Mouse (Mus musculus): ENCODE measurements around the gene Ncoa1. TPM values are rescaled to one million over a fixed set of nuclear protein-coding genes. Genes with fewer than 3 reads are reported as not detected.

Gene Ncoa1
- polyA plus RNA-seq, 1 experiment from 2014 or later = 9.1 TPM

DNA sequence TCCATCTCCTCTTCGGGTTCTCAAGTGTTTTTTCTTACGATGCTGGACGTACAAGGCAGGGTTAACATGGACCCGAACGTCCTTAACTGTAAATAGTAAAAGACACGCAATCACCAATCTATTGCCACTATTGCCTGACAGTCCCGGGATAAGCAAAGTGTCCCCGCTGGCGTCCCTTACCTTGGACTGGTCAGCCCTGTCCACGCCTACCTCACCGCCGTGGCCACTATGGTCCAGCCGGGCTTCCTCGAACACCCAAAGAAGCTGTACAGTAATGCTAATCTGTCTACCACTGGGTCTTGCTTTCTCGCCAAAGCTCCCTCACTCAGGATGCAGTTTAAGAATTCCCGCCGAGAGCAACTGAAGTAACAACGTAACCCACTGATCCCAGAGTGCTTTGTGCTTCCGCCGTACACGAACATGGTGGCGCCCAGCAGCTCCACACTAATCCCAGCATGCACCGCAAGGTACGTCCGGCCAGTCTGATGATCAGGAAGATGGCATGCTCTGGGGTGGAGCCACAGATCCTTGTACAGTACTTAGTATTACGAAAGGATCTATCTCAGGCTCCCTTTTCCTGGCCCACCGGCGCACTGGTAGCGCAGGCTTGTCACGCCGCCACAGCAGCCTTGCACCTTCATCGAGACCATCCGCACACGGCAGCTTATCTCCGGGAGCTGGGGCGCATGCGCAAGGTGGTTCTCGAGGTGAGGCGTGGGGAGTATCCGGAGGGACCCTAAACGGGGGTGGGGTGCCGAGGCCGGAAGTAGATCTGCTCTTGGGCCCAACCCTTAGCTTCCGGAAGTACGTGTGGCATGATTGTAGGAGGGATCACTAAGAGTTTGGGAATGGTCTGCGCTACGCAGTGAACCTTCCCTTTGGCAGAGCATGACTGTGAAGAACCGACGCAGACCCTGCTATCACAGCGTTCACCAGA is 243.1 kb downstream of the Ncoa1 start, which contains the start of the genes Ptrhd1 and Cenpo:
TSS of gene Ptrhd1 (plus strand) at position 456 of the 937 bp plus-strand sequence.
TSS of gene Cenpo (minus strand) at position 723 of the 937 bp plus-strand sequence.
- Histone ChIP-seq H3K4me2 (peak within 1 kb of the TSS; percentile 69), H3K4me3 (peak within 1 kb of the TSS; percentile 81), H3K27ac (peak within 1 kb of the TSS; percentile 97), H3K4me1 (peaks cover 17% of the 10 kb centered on the region), H3K9me3 (no peaks in the 10 kb centered on the region), H3K27me3 (no peaks in the 10 kb centered on the region), H3K36me3 (peaks cover 21% of the 10 kb centered on the region; the same call in 1 of the 2 replicates), H3K9ac (peak within 1 kb of the TSS; percentile 74)
- under 1% methylated on average over 50 of the region's 50 CpGs for WGBS
- peak; percentile 98 for ATAC-seq (ENCODE audit: borderline replicate concordance, extremely low read depth, low FRiP score, low TSS enrichment)

DNA sequence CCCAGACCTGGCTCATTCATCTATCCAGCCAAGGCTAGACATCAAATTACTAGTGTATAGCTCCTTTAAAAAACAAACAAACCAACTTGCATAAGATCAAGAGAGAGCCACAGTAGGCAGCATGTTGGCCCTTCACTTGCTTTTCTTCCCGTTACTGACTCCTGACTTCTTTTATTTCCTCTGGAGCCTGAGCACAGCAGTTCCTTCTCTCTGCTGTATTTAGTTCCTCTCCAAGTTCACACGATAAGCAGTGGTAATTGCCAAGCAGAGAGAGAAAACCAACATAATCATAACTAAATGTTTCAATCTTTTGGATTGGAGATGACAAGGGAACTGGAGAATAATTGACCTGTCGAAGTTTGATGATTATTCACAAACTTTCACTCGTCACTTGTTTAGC is 244.2 kb downstream of the Ncoa1 start:
- ATAC-seq (ENCODE audit: borderline replicate concordance, extremely low read depth, low FRiP score, low TSS enrichment) = no peak
- Histone ChIP-seq H3K27me3 (no peaks in the 10 kb centered on the region), H3K27ac (no peak overlapping the region), H3K4me2 (peak overlapping the region; percentile 69), H3K4me3 (peak overlapping the region; percentile 81), H3K36me3 (peaks cover 21% of the 10 kb centered on the region; the same call in 1 of the 2 replicates), H3K9me3 (no peaks in the 10 kb centered on the region), H3K4me1 (peaks cover 17% of the 10 kb centered on the region), H3K9ac (peak overlapping the region; percentile 37)
- 25% methylated on average over 4 of the region's 4 CpGs for WGBS

DNA sequence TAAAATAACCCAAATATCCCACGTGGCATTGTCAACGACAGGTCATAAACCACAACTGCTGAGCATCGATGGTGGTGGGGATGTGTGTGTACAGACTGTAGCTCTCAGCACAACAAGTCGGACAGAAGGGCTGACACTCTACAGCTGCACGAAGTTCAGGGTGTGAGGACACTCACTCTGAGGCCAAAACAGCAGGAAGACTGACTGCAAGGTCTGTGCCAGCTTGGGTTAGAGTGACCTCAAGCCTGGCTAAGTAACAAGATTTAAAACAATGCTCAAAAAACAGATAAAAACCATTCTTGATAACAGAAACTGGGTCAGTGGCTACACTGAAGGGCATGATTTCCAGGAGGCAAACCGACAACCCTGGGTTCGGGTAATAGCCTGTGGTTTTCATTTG is 246.8 kb downstream of the Ncoa1 start:
- Histone ChIP-seq H3K9ac (no peak overlapping the region), H3K4me1 (peaks cover 17% of the 10 kb centered on the region), H3K4me2 (no peak overlapping the region), H3K4me3 (no peak overlapping the region), H3K9me3 (no peaks in the 10 kb centered on the region), H3K27me3 (no peaks in the 10 kb centered on the region), H3K27ac (no peak overlapping the region), H3K36me3 (peaks cover 38% of the 10 kb centered on the region)
- no peak for ATAC-seq (ENCODE audit: borderline replicate concordance, extremely low read depth, low FRiP score, low TSS enrichment)
- 88% methylated on average over 7 of the region's 7 CpGs for WGBS

DNA sequence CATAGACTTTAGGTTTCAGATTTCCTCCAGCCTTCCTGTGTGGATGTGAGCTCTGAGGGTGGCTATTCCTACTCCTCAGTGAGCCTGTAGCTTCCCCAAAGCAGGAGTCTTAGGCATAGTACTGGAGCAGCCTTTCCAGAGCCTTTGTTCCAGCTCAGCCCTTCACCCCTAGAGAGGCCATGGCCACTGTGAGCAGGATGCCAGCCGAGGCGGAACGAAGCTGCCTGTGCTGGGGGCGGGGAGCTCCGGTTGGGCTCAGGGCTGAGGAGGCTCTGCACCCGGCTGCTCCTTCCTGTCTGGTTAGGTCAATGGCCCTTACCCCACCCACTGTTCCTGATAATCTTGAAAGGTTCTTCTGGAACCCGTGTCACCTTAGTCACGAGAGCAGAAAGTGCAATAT is 264.1 kb downstream of the Ncoa1 start:
- H3K27ac ChIP-seq = no peak overlapping the region
- no peak overlapping the region for H3K9ac ChIP-seq
- no peaks in the 10 kb centered on the region for H3K27me3 ChIP-seq
- H3K9me3 ChIP-seq = no peaks in the 10 kb centered on the region
- no peak overlapping the region for H3K4me2 ChIP-seq
- H3K36me3 ChIP-seq = peaks cover 75% of the 10 kb centered on the region
- no peak for ATAC-seq (ENCODE audit: borderline replicate concordance, extremely low read depth, low FRiP score, low TSS enrichment)
- 61% methylated on average over 8 of the region's 8 CpGs for WGBS
- H3K4me1 ChIP-seq = no peaks in the 10 kb centered on the region
- no peak overlapping the region for H3K4me3 ChIP-seq

DNA sequence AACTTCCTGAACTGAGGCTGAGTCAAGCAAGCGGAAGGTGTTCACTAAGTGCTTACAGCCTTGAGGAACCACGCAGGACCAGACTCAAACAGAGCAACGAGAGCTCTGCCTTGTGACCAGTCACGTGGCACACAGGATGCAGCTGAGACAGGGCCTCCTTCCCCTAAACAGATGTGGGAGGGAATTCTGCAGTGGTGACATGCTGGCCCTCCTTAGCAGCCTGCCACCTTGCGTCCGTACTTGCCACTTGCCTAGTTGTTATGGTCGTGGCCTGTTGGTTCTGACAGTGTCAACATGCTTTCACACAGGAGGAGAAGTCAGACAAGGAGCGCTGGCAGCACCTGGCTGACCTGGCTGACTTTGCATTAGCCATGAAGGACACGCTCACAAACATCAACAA is 265.8 kb downstream of the Ncoa1 start:
- Histone ChIP-seq H3K4me2 (no peak overlapping the region), H3K27me3 (no peaks in the 10 kb centered on the region), H3K4me3 (no peak overlapping the region), H3K36me3 (peaks cover 70% of the 10 kb centered on the region), H3K4me1 (no peaks in the 10 kb centered on the region), H3K27ac (no peak overlapping the region), H3K9ac (no peak overlapping the region), H3K9me3 (no peaks in the 10 kb centered on the region)
- 79% methylated on average over 9 of the region's 9 CpGs for WGBS
- ATAC-seq (ENCODE audit: borderline replicate concordance, extremely low read depth, low FRiP score, low TSS enrichment) = no peak

DNA sequence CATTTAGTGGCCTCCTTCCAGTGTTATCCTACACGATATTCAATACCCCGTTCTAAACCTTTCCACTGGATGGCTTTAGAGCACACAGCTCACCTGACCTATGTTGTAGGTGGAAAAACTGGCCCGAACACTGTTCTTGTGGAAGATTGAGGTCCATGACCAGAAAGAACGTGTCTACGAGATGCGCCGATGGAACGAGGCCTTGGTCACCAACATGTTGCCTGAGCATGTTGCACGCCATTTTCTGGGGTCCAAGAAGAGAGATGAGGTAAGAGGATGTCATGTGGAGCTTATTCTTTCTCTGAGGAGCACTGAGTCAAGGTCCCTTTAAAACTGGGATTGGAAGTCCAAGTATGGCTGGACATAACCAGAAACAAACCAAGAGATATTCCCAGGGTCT is 267.8 kb downstream of the Ncoa1 start:
- H3K4me1 ChIP-seq = no peaks in the 10 kb centered on the region
- H3K9ac ChIP-seq = no peak overlapping the region
- no peaks in the 10 kb centered on the region for H3K27me3 ChIP-seq
- no peak overlapping the region for H3K27ac ChIP-seq
- WGBS = 94% methylated on average over 9 of the region's 9 CpGs
- ATAC-seq (ENCODE audit: borderline replicate concordance, extremely low read depth, low FRiP score, low TSS enrichment) = no peak
- H3K4me3 ChIP-seq = no peak overlapping the region
- H3K4me2 ChIP-seq = no peak overlapping the region
- H3K9me3 ChIP-seq = no peaks in the 10 kb centered on the region
- H3K36me3 ChIP-seq = peaks cover 57% of the 10 kb centered on the region

DNA sequence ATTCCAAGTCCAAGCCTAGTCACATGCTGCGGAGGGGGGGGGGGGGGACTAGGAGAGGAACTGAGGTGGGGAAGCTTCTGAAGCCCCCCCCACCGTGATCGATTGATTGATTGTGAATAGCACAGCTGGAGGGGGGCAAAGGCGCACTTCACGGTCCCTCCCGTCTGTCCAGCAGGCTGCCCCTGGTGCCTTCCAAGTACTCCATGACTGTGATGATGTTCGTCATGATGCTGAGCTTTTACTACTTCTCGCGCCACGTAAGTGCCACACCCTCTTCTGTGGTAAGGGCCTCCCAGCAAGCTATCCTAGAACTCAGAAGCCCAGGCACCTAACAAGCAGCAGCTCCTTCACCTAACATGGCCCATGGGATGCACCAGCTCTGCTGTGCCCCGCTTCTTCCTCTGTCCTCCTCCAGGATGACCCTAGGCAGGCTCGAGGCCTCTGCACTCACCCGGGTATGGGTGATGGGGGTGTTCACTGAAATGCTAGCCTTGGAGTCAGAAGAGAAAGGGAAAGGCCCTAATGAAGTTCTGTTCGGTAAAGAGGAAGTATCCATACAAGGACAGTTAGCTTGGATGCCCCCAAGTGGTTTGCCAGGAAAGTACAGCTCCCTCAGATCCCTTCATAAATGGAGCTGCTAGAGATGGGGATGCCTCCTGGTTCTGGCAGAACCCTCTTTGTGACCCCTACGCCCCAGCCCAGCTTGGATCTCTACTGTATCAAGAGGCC is 268.4 kb downstream of the Ncoa1 start:
- Histone ChIP-seq H3K4me2 (no peak overlapping the region), H3K4me1 (no peaks in the 10 kb centered on the region), H3K27me3 (no peaks in the 10 kb centered on the region), H3K27ac (no peak overlapping the region), H3K36me3 (peaks cover 50% of the 10 kb centered on the region), H3K4me3 (no peak overlapping the region), H3K9me3 (no peaks in the 10 kb centered on the region), H3K9ac (no peak overlapping the region)
- WGBS = 79% methylated on average over 15 of the region's 15 CpGs
- ATAC-seq (ENCODE audit: borderline replicate concordance, extremely low read depth, low FRiP score, low TSS enrichment) = no peak

DNA sequence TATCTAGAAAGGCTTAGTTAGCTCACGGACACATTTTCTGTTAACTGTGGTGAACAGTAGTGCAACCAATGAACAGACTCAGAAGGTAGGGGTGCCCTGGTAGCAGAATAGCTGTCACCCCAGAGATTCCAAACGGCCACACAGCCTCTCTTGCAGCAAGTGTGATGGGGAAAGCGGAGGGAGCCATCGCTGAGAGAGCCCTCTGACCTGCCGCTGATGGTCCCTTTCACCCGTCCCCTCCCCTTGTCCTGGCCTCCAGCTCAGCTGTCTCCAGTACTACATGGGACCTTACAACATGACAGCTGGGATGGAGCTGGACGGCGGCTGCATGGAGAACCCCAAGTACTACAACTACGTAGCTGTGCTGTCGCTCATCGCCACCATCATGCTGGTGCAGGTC is 270.9 kb downstream of the Ncoa1 start:
- ATAC-seq (ENCODE audit: borderline replicate concordance, extremely low read depth, low FRiP score, low TSS enrichment) = no peak
- H3K9me3 ChIP-seq = no peaks in the 10 kb centered on the region
- no peak overlapping the region for H3K4me2 ChIP-seq
- no peak overlapping the region for H3K27ac ChIP-seq
- no peak overlapping the region for H3K9ac ChIP-seq
- H3K27me3 ChIP-seq = no peaks in the 10 kb centered on the region
- peaks cover 28% of the 10 kb centered on the region for H3K36me3 ChIP-seq
- H3K4me3 ChIP-seq = no peak overlapping the region
- no peaks in the 10 kb centered on the region for H3K4me1 ChIP-seq
- 93% methylated on average over 11 of the region's 11 CpGs for WGBS

DNA sequence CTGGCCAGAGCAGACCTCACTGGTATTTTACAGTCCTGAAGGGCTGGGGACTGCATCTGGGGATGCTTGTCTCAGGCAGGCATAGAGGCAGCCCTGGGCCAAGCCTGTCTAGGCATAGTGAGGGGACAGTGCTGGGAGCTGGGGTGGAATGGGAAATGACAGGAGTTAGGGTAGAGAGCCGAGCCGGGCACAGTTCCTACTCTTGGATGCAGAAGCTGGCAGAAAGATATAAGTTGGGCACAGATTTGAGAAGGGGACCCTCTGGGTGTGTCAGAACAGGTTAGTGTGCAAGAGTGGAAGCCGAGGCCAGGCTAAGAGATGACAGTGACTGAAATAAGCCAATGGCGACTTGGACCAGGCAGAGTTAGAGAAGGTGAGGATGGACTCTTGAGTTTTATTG is 274.8 kb downstream of the Ncoa1 start:
- ATAC-seq (ENCODE audit: borderline replicate concordance, extremely low read depth, low FRiP score, low TSS enrichment) = no peak
- no peak overlapping the region for H3K4me3 ChIP-seq
- WGBS = 91% methylated on average over 4 of the region's 4 CpGs

DNA sequence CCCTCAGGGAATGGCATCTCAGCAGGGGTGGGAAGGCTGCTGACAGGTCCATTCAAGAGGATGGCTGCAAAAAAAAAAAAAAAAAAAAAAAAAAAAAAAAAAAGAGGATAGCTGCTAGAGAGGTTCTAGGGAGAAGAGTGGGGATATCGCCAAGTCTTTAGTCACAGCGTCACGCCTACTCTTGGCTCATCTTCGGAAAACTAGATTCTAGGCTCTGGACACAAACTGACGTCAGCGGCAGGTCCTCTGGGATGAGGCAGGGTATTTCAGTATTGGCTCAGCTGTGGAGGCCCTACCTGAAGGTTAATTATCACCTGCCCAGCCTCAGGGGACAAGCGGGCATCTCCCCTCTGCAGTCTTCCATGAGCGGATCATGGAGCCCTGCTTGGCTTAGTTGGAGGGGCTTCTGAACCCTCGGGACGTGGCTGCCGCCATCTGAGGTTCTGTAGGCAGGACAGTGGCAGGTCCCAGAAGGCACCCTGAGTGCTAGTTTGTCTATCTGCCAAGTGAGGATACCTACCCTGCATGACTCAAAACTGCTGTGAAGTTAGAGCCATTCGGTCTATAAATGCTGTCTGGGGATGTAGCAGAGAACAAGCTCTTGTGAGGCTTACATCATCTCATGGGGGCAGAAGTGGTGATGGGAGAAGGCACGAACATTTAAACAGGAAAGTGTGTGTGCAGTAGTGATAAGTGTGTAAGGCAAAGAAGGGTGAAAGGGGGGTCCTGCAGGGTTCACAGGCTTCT is 275.4 kb downstream of the Ncoa1 start:
- H3K9ac ChIP-seq = no peak overlapping the region

More for the DNA sequence above, 274.8 kb downstream of the Ncoa1 start:
- Histone ChIP-seq H3K4me1 (no peaks in the 10 kb centered on the region), H3K36me3 (peaks cover 16% of the 10 kb centered on the region; the same call in 1 of the 2 replicates), H3K9me3 (no peaks in the 10 kb centered on the region), H3K4me2 (no peak overlapping the region), H3K27me3 (no peaks in the 10 kb centered on the region), H3K9ac (no peak overlapping the region), H3K27ac (no peak overlapping the region)

DNA sequence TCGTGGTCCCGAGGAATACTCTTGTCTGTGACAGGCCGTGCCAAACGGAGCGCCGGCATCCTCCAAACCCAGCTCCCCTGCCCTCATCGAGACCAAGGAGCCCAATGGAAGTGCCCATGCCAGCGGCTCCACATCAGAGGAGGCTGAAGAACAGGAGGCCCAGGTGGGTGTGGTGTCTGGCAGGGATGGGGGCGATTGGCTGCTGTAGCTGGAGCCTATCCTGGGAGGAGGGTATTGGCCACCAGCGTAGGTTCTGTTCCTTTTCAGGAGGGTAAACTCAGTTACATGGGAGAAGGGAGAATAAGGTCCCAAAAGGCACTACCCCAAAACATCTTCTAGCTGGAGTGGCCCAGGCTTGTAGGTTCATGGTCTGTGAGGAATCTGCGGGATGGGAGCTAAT is 277.7 kb downstream of the Ncoa1 start:
- Histone ChIP-seq H3K27ac (no peak overlapping the region), H3K27me3 (no peaks in the 10 kb centered on the region), H3K4me2 (no peak overlapping the region), H3K9ac (no peak overlapping the region), H3K4me1 (peaks cover 4% of the 10 kb centered on the region), H3K9me3 (no peaks in the 10 kb centered on the region), H3K4me3 (no peak overlapping the region), H3K36me3 (peaks cover 9% of the 10 kb centered on the region; the same call in 1 of the 2 replicates)
- WGBS = 88% methylated on average over 11 of the region's 11 CpGs
- ATAC-seq (ENCODE audit: borderline replicate concordance, extremely low read depth, low FRiP score, low TSS enrichment) = no peak

More for the DNA sequence above, 275.4 kb downstream of the Ncoa1 start:
- no peak for ATAC-seq (ENCODE audit: borderline replicate concordance, extremely low read depth, low FRiP score, low TSS enrichment)
- peaks cover 16% of the 10 kb centered on the region; the same call in 1 of the 2 replicates for H3K36me3 ChIP-seq
- no peak overlapping the region for H3K4me2 ChIP-seq
- H3K4me1 ChIP-seq = no peaks in the 10 kb centered on the region
- WGBS = 91% methylated on average over 13 of the region's 13 CpGs
- no peaks in the 10 kb centered on the region for H3K9me3 ChIP-seq
- H3K27ac ChIP-seq = no peak overlapping the region
- no peaks in the 10 kb centered on the region for H3K27me3 ChIP-seq
- no peak overlapping the region for H3K4me3 ChIP-seq
